Mouse (Mus musculus) urinary bladder, postnatal 25 days (tissue): ENCODE results near the gene Thbs3.
A peak's percentile ranks its signal among the peaks of the same experiment; 100 is the strongest.
"Not testable (repeated sequence)": the region's sequence is repeated elsewhere in the genome, so short reads cannot be mapped to it uniquely, and the experiment has no call there.

Experiments
- DNase-seq: peaks from one replicate; pipeline ENCODE4 v3.0.0; 2022; ENCODE audit warnings: low spot score

The Thbs3 gene

DNA sequence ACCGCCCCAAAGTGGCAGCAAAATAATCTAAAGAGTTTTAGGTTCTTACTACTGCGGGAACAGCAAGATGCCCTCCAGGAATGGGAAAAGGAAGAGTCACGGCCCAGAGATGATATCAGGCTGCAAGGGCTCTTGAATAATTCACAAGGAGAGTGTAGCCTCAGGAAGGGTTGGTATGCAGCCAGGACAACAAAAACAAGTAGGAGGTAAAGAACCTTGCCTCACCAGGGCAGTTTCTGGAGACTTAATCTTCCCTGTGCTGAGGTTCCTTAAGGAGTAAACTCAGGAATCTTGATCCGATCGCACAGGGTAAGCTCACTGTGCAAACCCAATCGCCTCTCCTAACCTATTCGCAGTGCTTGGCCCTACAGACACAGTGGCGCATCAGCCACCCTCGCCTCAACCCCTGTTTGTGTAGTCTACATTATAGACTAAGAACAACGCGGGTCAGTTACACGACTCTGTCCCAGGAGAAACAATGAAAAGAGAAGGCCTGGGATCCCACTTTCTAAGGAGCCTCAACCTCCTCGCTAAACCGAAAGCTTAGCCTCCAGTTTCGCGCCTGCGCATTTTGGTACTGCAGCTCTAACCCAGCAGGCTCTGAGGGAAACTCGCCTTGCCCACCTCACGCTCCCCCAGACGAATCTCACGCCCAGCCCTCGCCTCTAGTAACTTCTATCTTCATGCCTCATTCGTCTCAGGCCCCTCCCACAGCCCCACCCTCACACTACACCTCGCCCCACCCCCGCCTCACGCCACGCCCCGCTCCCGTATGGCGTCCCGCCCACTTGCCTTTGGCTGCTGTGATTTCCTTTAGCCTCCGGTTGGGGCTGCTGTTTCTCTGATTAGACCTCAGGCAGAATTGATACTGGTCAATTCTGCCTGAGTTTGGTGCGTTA lies 18.8 kb upstream of the Thbs3 start:
- DNase-seq: peak; percentile 83

DNA sequence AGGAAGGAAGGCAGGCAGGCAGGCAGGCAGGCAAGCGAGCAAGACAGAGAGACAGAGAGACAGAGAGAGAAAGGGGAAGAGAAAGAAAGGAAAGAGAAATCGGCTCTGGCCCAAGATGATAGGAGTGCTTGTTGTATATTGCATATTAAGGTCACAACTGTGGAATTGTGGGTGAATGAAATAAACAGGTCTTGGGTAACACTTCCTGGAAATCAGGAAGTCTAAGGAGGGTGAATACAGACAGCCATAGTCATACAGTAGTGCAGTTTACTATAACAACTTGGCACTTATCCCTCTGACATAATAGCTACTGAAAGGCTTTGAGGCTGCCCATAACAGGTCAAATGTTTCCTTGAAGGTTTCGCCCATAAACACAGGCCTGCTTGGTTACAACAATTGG lies 15.1 kb upstream of the Thbs3 start:
- no peak for DNase-seq

DNA sequence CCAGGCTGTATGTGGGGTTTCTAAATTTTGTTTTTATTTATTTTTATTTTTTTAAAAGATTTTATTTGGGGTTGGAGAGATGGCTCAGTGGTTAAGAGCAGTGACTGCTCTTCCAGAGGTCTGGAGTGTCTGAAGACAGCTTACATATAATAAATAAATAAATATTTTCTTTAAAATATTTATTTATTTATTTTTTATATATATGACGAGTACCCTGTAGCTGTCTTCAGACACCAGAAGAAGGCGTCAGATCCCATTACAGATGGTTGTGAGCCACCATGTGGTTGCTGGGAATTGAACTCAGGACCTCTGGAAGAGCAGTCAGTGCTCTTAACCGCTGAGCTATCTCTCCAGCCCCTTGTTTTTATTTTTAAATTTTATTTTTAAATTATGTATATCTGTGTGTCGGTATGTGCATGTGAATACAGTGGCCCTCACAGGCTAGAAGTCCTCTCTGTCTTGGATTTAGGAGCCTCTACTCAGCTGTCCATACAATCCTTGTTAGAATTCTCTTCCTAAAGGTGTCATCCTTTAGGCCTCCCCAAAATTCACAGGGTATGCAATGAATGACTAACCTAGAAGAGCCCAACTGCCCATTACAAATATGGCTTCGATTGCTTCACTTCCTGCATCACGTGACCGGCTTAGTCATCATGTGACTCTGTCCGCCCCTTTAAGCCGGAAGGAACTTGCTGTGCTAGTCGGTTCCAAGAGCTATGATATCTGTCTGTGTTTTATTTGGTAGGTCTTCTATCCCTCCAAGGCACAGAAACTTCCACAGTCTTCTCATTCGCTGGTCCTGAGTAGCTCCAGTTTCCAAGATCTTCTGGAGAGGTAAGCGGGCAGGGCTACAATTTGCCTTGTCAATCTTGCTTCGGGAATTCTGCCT lies 12.5 kb upstream of the Thbs3 start, which contains the start of gene Gba:
Gene Gba, plus strand, starts transcription at position 676 of the 889 bp plus-strand sequence.
- peak; percentile 89 for DNase-seq

DNA sequence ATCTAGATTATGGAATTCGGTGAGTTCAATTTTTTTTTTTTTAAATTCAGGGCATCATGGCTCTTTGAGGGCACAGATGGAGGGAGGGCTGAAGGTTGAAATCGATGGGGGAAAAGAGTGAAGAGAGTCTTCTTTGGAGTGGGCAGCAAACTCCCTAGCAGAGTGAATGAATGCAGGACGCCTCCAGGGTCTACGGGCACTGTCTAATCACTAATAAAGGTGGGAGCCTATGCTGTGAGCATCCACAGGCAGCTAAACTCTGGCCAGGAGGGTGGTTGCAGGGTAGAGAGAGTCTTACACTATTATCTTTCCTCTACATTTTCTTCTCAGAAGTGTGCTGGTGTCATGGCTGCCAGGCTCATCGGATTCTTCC lies 11.9 kb upstream of the Thbs3 start:
- DNase-seq: no peak

DNA sequence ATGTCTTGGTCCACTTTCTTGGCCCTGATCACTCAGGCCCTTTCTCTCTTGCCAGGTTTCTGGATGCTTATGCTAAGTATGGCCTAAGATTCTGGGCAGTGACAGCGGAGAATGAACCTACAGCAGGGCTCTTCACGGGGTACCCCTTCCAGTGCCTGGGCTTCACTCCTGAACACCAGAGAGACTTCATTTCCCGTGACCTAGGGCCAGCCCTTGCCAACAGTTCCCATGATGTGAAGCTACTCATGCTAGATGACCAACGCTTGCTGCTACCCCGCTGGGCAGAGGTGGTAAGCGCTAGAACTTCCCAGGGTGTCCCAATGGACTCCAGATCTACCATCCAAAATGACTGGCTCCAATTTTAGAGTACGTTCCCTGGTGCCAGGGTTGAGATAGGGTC lies 8.9 kb upstream of the Thbs3 start:
- no peak for DNase-seq

DNA sequence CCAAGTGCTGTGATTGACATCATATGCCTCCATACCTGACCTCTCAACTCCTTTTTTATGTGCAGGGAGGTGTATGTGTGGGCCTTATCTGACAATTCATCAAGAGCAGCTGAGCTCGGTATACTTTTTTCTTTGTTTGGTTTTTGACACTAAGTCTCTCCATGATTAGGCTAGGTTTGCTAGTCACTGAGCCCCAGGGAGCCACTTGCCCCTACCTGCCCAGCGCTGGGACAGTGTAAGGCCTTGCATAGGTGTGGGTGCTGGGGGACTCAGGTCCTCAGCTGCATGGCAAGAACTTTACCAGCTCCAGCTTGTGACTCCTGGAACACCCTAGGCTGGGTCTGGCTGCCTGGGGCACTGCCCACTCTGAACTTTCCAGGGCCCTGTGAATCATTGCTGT lies 8.3 kb upstream of the Thbs3 start:
- no peak for DNase-seq

- DNase-seq: no peak
Measured at GRCm38 (mm10) chr3:89208075-89208657, 6.8 kb upstream of the Thbs3 start.

- no peak for DNase-seq
Measured at GRCm38 (mm10) chr3:89208736-89209135, 6.2 kb upstream of the Thbs3 start.

- DNase-seq: no peak
Measured at GRCm38 (mm10) chr3:89209731-89210130, 5.2 kb upstream of the Thbs3 start.

DNA sequence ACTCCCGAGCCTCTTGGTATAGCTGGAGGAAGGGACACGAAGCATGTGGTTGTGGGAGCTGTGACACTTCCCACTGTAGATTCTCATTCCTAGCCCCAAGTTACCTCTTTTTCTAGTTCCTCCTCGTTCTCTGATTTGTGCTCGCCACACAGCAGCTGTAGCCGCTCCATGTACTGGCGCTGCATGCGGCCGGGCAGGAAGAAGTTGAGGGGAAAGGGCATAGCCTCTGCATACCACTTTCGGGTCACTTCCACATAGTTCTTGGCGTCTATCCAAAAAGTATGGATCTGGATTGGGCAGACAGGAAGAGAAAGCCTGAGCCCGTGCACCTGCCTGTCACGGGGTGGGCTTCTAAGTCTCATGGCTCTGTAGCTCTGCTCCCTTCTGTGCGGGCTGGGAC lies 4.8 kb upstream of the Thbs3 start:
- no peak for DNase-seq

DNA sequence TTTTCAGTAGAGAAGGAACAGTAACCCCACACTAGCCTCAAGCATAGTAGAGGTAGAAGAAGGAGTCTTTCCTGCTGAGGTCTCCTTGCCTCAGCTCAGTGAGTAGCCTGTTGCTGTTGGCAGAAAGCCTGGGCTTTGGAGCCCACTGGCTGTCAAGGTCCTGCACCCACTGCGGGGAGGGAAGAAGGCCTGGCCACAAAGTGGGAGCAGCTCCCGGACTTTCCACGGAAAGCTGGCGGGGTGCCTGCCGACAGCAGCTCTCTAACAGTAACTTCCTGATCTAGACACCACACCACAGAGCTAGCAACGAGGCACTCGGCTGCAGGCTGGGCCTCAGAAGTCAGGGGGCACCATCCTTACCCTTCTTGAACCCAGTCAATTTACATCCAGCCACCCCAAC lies 4.2 kb upstream of the Thbs3 start:
- no peak for DNase-seq

- DNase-seq: peak; percentile 88
Measured at GRCm38 (mm10) chr3:89213803-89214530, 1.0 kb upstream of the Thbs3 start.

DNA sequence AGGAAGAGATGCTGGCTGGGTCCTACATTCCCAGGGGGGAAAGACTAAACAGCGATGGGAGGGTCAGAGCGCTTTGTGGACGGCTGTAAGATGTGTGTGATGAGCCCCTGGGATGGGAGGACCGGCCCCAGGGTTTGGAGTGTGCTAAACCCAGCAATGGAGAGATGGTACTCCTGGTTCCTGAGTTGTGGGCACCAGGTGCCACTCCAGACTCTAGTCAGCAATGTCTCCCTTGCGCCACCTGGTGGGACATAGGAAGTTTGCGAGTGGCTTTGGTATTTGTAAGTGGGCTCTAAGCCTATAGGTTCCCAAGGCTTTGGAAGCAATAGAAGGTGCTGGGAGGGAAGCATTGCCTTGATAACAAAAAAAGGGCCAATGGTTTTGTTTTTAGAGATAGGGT lies 873 bp downstream of the Thbs3 start:
- DNase-seq: peak; percentile 82

GRCm38 (mm10) chr3:89216407-89216806 lies 1.4 kb downstream of the Thbs3 start:
- DNase-seq: not testable (repeated sequence)

DNA sequence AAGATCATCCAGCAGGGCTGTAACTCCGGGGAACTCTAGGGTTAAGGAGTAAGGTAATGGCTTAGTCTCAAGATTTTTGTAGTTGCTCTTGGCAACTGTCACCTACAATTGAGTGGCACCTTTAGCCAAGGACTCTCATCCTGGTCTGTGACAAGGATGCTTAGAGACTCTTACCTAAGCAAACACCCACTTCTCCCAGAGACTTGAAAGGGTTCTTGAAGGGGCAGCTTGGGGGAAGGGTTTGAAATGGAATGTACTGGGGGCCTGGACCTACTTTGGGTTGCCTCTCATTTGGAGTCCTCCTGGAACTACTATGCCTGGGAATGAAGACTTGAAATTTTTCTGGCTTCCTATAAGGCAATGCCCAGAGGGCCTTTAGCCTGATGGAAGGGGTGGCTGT lies 3.3 kb downstream of the Thbs3 start:
- DNase-seq: no peak

GRCm38 (mm10) chr3:89219546-89219945 lies 4.6 kb downstream of the Thbs3 start:
- no peak for DNase-seq

DNA sequence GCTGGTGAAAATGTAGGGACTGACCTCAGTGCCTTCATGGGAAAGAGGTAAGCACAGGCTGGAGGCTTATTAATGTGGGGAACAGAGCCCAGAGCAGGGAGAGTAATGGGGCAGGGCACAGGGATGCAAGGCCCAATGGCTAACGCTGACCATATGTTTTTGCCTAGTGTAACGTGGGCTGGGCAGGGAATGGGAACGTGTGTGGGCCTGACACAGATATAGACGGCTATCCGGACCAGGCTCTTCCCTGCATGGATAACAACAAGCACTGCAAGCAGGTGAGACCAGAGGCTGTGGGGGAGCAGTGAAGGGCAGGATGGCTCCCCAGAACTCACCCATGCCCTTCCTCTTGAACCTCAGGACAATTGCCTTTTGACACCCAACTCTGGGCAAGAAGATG lies 6.2 kb downstream of the Thbs3 start:
- DNase-seq: no peak

DNA sequence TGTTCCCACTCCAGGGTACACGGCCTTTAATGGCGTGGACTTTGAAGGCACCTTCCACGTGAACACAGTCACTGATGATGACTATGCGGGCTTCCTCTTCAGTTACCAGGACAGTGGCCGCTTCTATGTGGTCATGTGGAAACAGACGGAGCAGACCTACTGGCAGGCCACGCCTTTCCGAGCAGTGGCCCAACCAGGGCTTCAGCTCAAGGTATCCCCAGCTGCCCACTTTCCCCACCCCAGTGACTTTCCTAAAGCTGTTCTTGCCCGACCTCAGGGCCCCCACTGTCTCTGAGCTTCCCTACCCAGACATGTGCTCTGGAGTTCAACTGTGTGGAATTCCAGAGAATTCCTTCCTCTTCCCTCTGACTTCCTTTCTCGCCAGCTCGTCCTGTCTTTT lies 9.8 kb downstream of the Thbs3 start:
- DNase-seq: no peak

GRCm38 (mm10) chr3:89225321-89225815 lies 10.4 kb downstream of the Thbs3 start:
- no peak for DNase-seq

- DNase-seq: no peak
Measured at GRCm38 (mm10) chr3:89225918-89226317, 10.9 kb downstream of the Thbs3 start.

GRCm38 (mm10) chr3:89226361-89226760 lies 11.4 kb downstream of the Thbs3 start:
- DNase-seq: no peak

DNA sequence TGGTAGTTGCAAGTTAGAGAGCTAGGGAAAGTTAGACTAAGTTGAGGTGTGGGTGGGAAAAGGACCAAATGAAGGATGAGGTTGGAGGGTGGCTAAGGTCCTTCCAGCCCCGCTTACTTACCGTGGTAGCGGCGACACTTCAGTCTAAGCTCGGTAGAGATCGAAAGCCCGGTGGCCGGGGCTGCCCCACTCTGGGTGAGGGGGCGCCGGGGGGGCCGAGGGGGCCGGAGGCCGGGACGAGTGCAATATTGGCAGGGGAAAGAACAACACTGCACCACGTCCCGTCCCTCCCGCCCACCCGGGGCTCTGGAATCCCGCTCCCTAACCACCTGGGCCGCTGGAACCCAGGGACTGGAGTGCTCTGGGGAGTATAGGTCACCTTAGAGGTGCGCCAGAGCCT lies 11.9 kb downstream of the Thbs3 start, which contains the start of gene Mtx1:
Gene Mtx1, minus strand, starts transcription at position 189 of the 400 bp plus-strand sequence.
- no peak for DNase-seq
